Mouse (Mus musculus): ENCODE measurements at regions not wholly inside any gene's neighbourhood (a gene's known extent, or its start where the extent isn't known, plus 50 kb on each side); places are given as distances from the start of the nearest gene placed in this dataset.

- DNase-seq (ENCODE audit: low spot score), result no peak
Measured at GRCm38 (mm10) chr12:80017376-80017929, 95.4 kb downstream of the Zfp36l1 start.

- DNase-seq (ENCODE audit: low spot score), result no peak
Measured at GRCm38 (mm10) chr12:80015938-80016337, 96.9 kb downstream of the Zfp36l1 start.

GRCm38 (mm10) chr12:80014598-80014983, 98.2 kb downstream of the Zfp36l1 start:
- no peak for DNase-seq (ENCODE audit: low spot score)

GRCm38 (mm10) chr12:80013904-80014597, 98.8 kb downstream of the Zfp36l1 start:
- DNase-seq (ENCODE audit: low spot score), result no peak

- no peak for DNase-seq (ENCODE audit: low spot score)
Measured at GRCm38 (mm10) chr12:80013577-80013903, 99.3 kb downstream of the Zfp36l1 start.

- DNase-seq (ENCODE audit: low spot score), result no peak
Measured at GRCm38 (mm10) chr12:80011916-80012315, 100.9 kb downstream of the Zfp36l1 start.

- DNase-seq (ENCODE audit: low spot score), result no peak
Measured at GRCm38 (mm10) chr12:80010947-80011346, 101.9 kb downstream of the Zfp36l1 start.

GRCm38 (mm10) chr12:80010220-80010619, 102.6 kb downstream of the Zfp36l1 start:
- DNase-seq (ENCODE audit: low spot score), result no peak

- no peak for DNase-seq (ENCODE audit: low spot score)
Measured at GRCm38 (mm10) chr12:80007849-80008248, 105.0 kb downstream of the Zfp36l1 start.

GRCm38 (mm10) chr12:80005227-80005919, 107.4 kb downstream of the Zfp36l1 start:
- DNase-seq (ENCODE audit: low spot score), result no peak

- no peak for DNase-seq (ENCODE audit: low spot score)
Measured at GRCm38 (mm10) chr12:80004575-80004974, 108.2 kb downstream of the Zfp36l1 start.

GRCm38 (mm10) chr12:80003486-80003885, 109.3 kb downstream of the Zfp36l1 start:
- DNase-seq (ENCODE audit: low spot score), result no peak

- DNase-seq (ENCODE audit: low spot score), result no peak
Measured at GRCm38 (mm10) chr12:80002474-80003125, 110.2 kb downstream of the Zfp36l1 start.

GRCm38 (mm10) chr12:80001794-80002193, 111.0 kb downstream of the Zfp36l1 start:
- no peak for DNase-seq (ENCODE audit: low spot score)

- no peak for DNase-seq (ENCODE audit: low spot score)
Measured at GRCm38 (mm10) chr12:79999868-80000370, 112.9 kb downstream of the Zfp36l1 start.

- DNase-seq (ENCODE audit: low spot score), result no peak
Measured at GRCm38 (mm10) chr12:79998788-79999187, 114.0 kb downstream of the Zfp36l1 start.

- no peak for DNase-seq (ENCODE audit: low spot score)
Measured at GRCm38 (mm10) chr12:79998339-79998738, 114.5 kb downstream of the Zfp36l1 start.

GRCm38 (mm10) chr12:79997201-79997600, 115.6 kb downstream of the Zfp36l1 start:
- DNase-seq (ENCODE audit: low spot score), result no peak

GRCm38 (mm10) chr12:79995521-79996094, 117.2 kb downstream of the Zfp36l1 start:
- DNase-seq (ENCODE audit: low spot score), result no peak

GRCm38 (mm10) chr12:79993821-79994571, 118.8 kb downstream of the Zfp36l1 start:
- DNase-seq (ENCODE audit: low spot score), result no peak

- DNase-seq (ENCODE audit: low spot score), result no peak
Measured at GRCm38 (mm10) chr12:79991279-79991678, 121.5 kb downstream of the Zfp36l1 start.

- no peak for DNase-seq (ENCODE audit: low spot score)
Measured at GRCm38 (mm10) chr12:79990751-79991150, 122.1 kb downstream of the Zfp36l1 start.
